Mouse (Mus musculus) CH12.LX (cell line): ENCODE data around the gene Sgf29.

Experiments
- BHLHE40 ChIP-seq: IDR thresholded peaks from 2 replicates; pipeline ENCODE4 v1.6.1; 2011; ENCODE audit warnings: mild to moderate bottlenecking, low read depth, low read length, improper control_type of control experiment
- CHD1 ChIP-seq: IDR thresholded peaks from 2 replicates; pipeline ENCODE4 v1.6.1; 2012; ENCODE audit warnings: low read depth, low read length, improper control_type of control experiment, inconsistent platforms
- CTCF ChIP-seq, 2 experiments: IDR thresholded peaks in 1 of 2; conservative IDR thresholded peaks in 1 of 2; 2 replicates each; pipeline ENCODE4 v1.5.1; 2011 to 2012; ENCODE audit warnings: low read depth in 2 of 2, low read length in 2 of 2, improper control_type of control experiment in 1 of 2, inconsistent platforms in 1 of 2, mild to moderate bottlenecking in 1 of 2, moderate library complexity in 1 of 2
- E2F4 ChIP-seq: IDR thresholded peaks from 2 replicates; pipeline ENCODE4 v1.6.1; 2011; ENCODE audit warnings: low read depth, low read length, improper control_type of control experiment; ENCODE audit not compliant: insufficient replicate concordance
- EP300 ChIP-seq: IDR thresholded peaks from 2 replicates; pipeline ENCODE4 v1.6.1; 2011; ENCODE audit warnings: low read length, improper control_type of control experiment
- IRF4 ChIP-seq: IDR thresholded peaks from 2 replicates; pipeline ENCODE4 v1.6.1; 2014; ENCODE audit warnings: low read depth, mild to moderate bottlenecking, inconsistent platforms, low read length, improper control_type of control experiment
- MAZ ChIP-seq: IDR thresholded peaks from 2 replicates; pipeline ENCODE4 v1.6.1; 2012; ENCODE audit warnings: low read depth, mild to moderate bottlenecking, inconsistent platforms, low read length, improper control_type of control experiment, moderate library complexity
- POLR2AphosphoS2 ChIP-seq: IDR thresholded peaks from 2 replicates; pipeline ENCODE4 v1.6.1; 2011; ENCODE audit warnings: low read depth, low read length, improper control_type of control experiment
- RCOR1 ChIP-seq: conservative IDR thresholded peaks from 2 replicates; pipeline ENCODE4 v1.6.1; 2012; ENCODE audit warnings: low read depth, mild to moderate bottlenecking, inconsistent platforms, low read length, improper control_type of control experiment
- SMC3 ChIP-seq: IDR thresholded peaks from 2 replicates; pipeline ENCODE4 v1.6.1; 2011; ENCODE audit warnings: low read depth, low read length, improper control_type of control experiment
- USF1 ChIP-seq: IDR thresholded peaks from 2 replicates; pipeline ENCODE4 v1.6.1; 2014; ENCODE audit warnings: low read depth, mild to moderate bottlenecking, inconsistent platforms, low read length, improper control_type of control experiment
- ZNF384 ChIP-seq: IDR thresholded peaks from 2 replicates; pipeline ENCODE4 v1.6.1; 2012; ENCODE audit warnings: low read depth, low read length, improper control_type of control experiment, inconsistent platforms

DNA sequence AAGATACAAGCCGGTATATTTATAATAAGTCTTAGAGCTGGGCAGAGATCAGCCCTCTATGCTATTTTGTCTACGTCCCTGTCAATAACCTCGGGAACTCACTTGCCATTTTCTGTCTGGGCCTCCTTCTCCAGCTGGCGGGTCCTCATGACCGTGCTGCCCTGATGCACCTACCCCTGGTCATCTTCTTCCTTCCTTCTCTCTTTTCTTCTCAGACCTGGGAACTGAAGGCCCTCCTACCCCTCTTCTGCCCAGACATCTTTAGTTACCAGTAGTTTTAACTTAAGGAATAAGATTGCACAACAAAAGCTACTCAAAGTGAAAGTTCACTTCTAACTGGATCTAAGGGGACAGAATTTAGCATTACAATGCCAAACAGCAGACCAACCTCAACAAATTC is 30.6 kb downstream of the Sgf29 start:
- no peak for TF ChIP-seq CTCF (conservative IDR thresholded peaks at IDR 0.05 in 1 of 2, IDR thresholded peaks at IDR 0.05 in 1 of 2; ENCODE audit: low read depth in 2 of 2, low read length in 2 of 2)
- no peak for TF ChIP-seq RCOR1
- TF ChIP-seq SMC3 = no peak
- no peak for TF ChIP-seq EP300
- TF ChIP-seq MAZ = no peak
- TF ChIP-seq BHLHE40 = no peak
- TF ChIP-seq IRF4 = no peak
- no peak for TF ChIP-seq CHD1
- TF ChIP-seq E2F4 = no peak
- no peak for TF ChIP-seq USF1
- TF ChIP-seq ZNF384 = no peak
- no peak for TF ChIP-seq POLR2AphosphoS2
